Mouse (Mus musculus): ENCODE data around the gene Zbtb17. TPM values are rescaled to one million over a fixed set of nuclear protein-coding genes. Genes with fewer than 3 reads are reported as not detected.

Zbtb17 gene
- polyA plus RNA-seq (2017; shearing (Covaris generic)): 42.6 TPM

GRCm38 (mm10) chr4:141444451-141445327 lies at the start of gene Zbtb17:
TSS of gene Zbtb17 (plus strand) at chr4:141444654.

GRCm38 (mm10) chr4:141398545-141398944 lies 45.9 kb upstream of the Zbtb17 start, which contains the start of gene Clcnka:
TSS of gene Clcnka (minus strand) at chr4:141398724.

GRCm38 (mm10) chr4:141415924-141416323 lies 28.5 kb upstream of the Zbtb17 start, which contains the start of gene Clcnkb:
TSS of gene Clcnkb (minus strand) at chr4:141416014.

DNA sequence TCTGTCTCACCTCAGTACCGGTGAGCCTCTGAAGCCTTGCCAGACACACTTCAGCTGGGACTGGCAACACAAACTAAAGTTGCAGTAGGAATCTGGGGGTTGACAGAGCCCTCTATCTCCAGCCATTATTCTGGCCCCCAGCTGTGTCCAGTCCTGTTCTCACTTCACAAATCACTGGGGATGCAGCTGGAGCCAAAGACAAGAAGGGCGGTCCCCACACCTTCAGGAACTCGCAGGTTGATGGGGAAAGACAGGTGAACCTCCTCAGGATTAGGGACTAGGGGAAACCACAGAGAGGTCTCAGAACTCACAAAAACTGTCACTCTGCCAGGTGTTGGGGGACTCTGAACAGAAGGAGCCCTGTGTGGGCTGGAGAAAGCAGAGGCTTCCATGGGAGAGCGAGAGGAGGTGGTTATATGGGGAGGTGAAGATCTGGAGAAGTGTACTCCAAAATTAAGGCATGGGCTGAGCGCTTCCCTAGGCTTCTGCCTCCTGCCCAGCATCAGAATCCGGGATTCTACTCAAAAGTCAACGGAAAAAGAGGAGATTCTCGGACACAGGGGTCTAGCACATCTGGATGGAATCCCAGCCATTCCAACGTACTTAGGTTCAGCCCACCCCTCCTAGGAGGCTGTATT lies 24.1 kb upstream of the Zbtb17 start, which contains the start of gene Hspb7:
TSS of gene Hspb7 (plus strand) at position 588 of the 638 bp plus-strand sequence.

GRCm38 (mm10) chr4:141435974-141436373 lies 8.5 kb upstream of the Zbtb17 start, which contains the start of gene Srarp:
TSS of gene Srarp (minus strand) at chr4:141436105.

Other genes starting within 250 kb of the Zbtb17 start
- gene Rsg1, start 230.7 kb upstream of the Zbtb17 start, polyA plus RNA-seq (2017; shearing (Covaris generic)): 5.8 TPM
- gene Arhgef19, start 205.2 kb upstream of the Zbtb17 start, polyA plus RNA-seq (2017; shearing (Covaris generic)): not detected
- gene Epha2, start 143.4 kb upstream of the Zbtb17 start, polyA plus RNA-seq (2017; shearing (Covaris generic)): not detected
- not detected for gene Fam131c, start 76.4 kb upstream of the Zbtb17 start, polyA plus RNA-seq (2017; shearing (Covaris generic))
- gene Clcnka, start 45.9 kb upstream of the Zbtb17 start, polyA plus RNA-seq (2017; shearing (Covaris generic)): not detected
- gene Clcnkb, start 28.6 kb upstream of the Zbtb17 start, polyA plus RNA-seq (2017; shearing (Covaris generic)): not detected
- not detected for gene Hspb7, start 23.9 kb upstream of the Zbtb17 start, polyA plus RNA-seq (2017; shearing (Covaris generic))
- gene Srarp, start 8.5 kb upstream of the Zbtb17 start, polyA plus RNA-seq (2017; shearing (Covaris generic)): not detected
- 7.7 TPM for gene Spen, start 93.9 kb downstream of the Zbtb17 start, polyA plus RNA-seq (2017; shearing (Covaris generic))
- not detected for gene Fblim1, start 161.4 kb downstream of the Zbtb17 start, polyA plus RNA-seq (2017; shearing (Covaris generic))
- gene Tmem82, start 174.0 kb downstream of the Zbtb17 start, polyA plus RNA-seq (2017; shearing (Covaris generic)): 0.17 TPM
- gene Slc25a34, start 179.2 kb downstream of the Zbtb17 start, polyA plus RNA-seq (2017; shearing (Covaris generic)): 0.10 TPM
- gene Plekhm2, start 220.2 kb downstream of the Zbtb17 start, polyA plus RNA-seq (2017; shearing (Covaris generic)): 5.8 TPM
- gene Rsc1a1, start 240.9 kb downstream of the Zbtb17 start, polyA plus RNA-seq (2017; shearing (Covaris generic)): not detected

All from CD4-positive, CD25-positive, alpha-beta regulatory T cell, adult 9 weeks (primary cell).